Mouse (Mus musculus) liver, embryonic 15.5 days (tissue): ENCODE data around the gene Dus4l. TPM values are rescaled to one million over a fixed set of nuclear protein-coding genes. Genes with fewer than 3 reads are reported as not detected.

Experiments
- ATAC-seq: fragments of 200-750 bp; cut with Nextera tagmentation; 2 replicates; pipeline ENCODE4 v1.8.0; 2017; ENCODE audit warnings: moderate number of reproducible peaks, mild to moderate bottlenecking, moderate library complexity; ENCODE audit not compliant: insufficient read depth
- H3K27ac ChIP-seq: fragments of 300-500 bp; sonication (generic); replicated peaks from 2 replicates; pipeline ENCODE4 v1.5.1; 2015; ENCODE audit warnings: mild to moderate bottlenecking, inconsistent platforms
- H3K27me3 ChIP-seq: fragments of 300-500 bp; sonication (generic); 2 replicates; pipeline ENCODE4 v1.6.1; 2015; ENCODE audit warnings: mild to moderate bottlenecking, inconsistent platforms
- H3K36me3 ChIP-seq: fragments of 300-500 bp; sonication (generic); replicated peaks from 2 replicates; pipeline ENCODE4 v1.6.1; 2015; ENCODE audit warnings: moderate library complexity, mild to moderate bottlenecking, inconsistent platforms
- H3K4me1 ChIP-seq: fragments of 300-500 bp; sonication (generic); replicated peaks from 2 replicates; pipeline ENCODE4 v1.6.1; 2015; ENCODE audit warnings: inconsistent platforms
- H3K4me2 ChIP-seq: fragments of 300-500 bp; sonication (generic); 2 replicates; pipeline ENCODE4 v1.6.1; 2015; ENCODE audit warnings: moderate library complexity, mild to moderate bottlenecking, inconsistent platforms
- H3K4me3 ChIP-seq: fragments of 300-500 bp; sonication (generic); replicated peaks from 2 replicates; pipeline ENCODE4 v1.5.1; 2015; ENCODE audit warnings: mild to moderate bottlenecking, inconsistent platforms
- H3K9ac ChIP-seq: fragments of 300-500 bp; sonication (generic); 2 replicates; pipeline ENCODE4 v1.6.1; 2015; ENCODE audit warnings: moderate library complexity, mild to moderate bottlenecking, inconsistent platforms
- H3K9me3 ChIP-seq: fragments of 300-500 bp; sonication (generic); replicated peaks from 2 replicates; pipeline ENCODE4 v1.6.1; 2016; ENCODE audit warnings: inconsistent platforms
- WGBS: fragments of 180-500 bp; shearing (Covaris S2); methylation state at CpG from one replicate; pipeline ENCODE4 v1.1.7; 2015; ENCODE audit warnings: mixed read lengths; ENCODE audit not compliant: insufficient replicate concordance; 5-methylcytosine and 5-hydroxymethylcytosine counted together
- polyA plus RNA-seq: library from polyadenylated mRNA; unstranded; fragments of >200 nt; fragmentation: Nextera tagmentation; extraction: Ambion mirVana; gene quantifications from 2 replicates; pipeline ENCODE4 v1.2.1, GENCODE M21; 2015

The Dus4l gene
- polyA plus RNA-seq = 2.4 and 2.9 TPM in 2 replicates

DNA sequence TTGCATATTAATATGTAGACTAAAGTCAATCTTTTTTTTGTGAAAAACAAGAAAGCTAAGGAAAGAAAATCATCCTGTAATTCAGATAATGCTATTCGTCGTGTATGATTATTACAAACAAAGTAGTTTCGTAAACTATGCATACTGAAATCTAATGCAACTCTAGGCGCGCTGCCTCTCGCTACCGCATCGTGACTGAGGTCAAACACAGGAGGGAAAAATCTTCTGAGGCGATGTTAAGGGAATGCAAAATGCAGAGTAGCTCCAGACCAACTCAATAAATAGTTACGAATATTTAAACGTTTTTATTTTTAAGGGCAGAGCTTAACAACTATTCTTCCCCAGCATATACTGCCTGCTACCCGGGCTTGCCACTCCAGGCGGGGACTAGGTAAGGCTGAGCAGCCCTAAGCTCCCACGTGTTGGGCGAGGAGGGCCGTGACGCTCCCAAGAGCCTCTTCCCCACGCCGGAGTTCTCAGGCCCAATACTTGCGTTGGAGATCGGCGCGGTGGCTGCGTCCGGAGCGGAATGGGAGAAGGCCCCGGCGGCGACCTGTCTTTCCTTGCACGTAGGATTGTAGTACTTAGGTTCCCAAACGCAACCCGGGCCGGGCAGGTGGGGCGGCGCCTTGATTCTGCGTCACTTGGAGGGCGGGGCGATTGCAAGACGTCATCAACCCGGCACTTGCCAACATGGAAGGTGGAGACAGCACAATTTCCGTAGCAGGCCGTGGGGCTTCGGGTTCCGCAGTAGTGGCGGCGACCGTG lies at the start of gene Dus4l, which contains the start of gene Cog5:
Gene Dus4l, minus strand, starts transcription at position 630 of the 768 bp plus-strand sequence.
Gene Cog5, plus strand, starts transcription at position 673 of the 768 bp plus-strand sequence.
- H3K4me2 ChIP-seq = peak within 1 kb of the TSS; percentile 80
- no peaks in the 10 kb centered on the region for H3K27me3 ChIP-seq
- under 1% methylated on average over 47 of the region's 47 CpGs for WGBS
- peak within 1 kb of the TSS; percentile 66 for H3K27ac ChIP-seq
- H3K36me3 ChIP-seq = no peaks in the 10 kb centered on the region
- H3K9me3 ChIP-seq = no peaks in the 10 kb centered on the region
- peak within 1 kb of the TSS; percentile 93 for H3K4me3 ChIP-seq
- peaks cover 10% of the 10 kb centered on the region for H3K4me1 ChIP-seq
- peak; percentile 92 for ATAC-seq
- H3K9ac ChIP-seq = peak within 1 kb of the TSS; percentile 84

DNA sequence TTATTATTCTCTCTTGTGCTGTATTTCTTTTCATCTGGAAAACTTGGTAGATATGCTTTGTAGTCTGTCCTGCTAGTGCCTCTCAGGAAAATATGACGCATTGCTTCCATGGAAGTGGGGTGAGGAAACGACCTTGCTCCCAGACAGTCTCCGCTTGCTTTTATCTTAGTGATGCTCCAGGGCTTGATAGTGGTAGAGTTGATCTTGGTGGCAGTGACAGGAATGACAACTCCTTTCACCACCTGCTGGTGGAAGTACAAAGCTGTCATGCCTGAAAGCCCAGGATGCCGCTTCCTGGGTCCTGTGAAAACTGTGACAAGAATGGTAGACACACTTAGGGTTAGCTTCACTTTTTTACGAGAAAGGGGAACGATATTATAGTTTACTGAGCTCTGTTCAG lies 49.3 kb upstream of the Dus4l start:
- Histone ChIP-seq H3K36me3 (no peaks in the 10 kb centered on the region), H3K4me1 (no peaks in the 10 kb centered on the region), H3K9me3 (no peaks in the 10 kb centered on the region), H3K27me3 (no peaks in the 10 kb centered on the region), H3K27ac (no peak overlapping the region), H3K4me2 (no peak overlapping the region), H3K9ac (no peak overlapping the region), H3K4me3 (no peak overlapping the region)
- no peak for ATAC-seq
- WGBS = 73% methylated on average over 6 of the region's 6 CpGs

DNA sequence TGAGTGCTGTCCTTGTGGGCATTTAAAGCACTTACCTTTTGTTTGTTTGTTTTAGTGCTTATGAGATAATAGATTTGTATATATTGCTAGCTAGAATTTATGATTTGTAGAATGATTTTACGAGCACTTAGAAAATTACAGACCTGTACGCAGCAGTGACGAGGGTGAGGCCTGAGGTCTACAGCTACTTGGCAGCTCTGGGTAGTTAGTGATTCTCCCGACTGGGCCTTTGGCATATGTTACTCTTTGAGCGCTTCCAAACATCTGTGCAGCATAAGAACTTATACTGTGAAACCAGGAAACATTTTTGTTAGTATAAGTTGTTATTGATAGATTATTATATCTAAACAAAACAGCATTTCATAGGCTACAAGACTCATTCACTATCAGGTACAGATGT lies 46.8 kb upstream of the Dus4l start:
- no peak for ATAC-seq
- Histone ChIP-seq H3K27ac (no peak overlapping the region), H3K4me3 (no peak overlapping the region), H3K27me3 (no peaks in the 10 kb centered on the region), H3K9ac (no peak overlapping the region), H3K4me2 (no peak overlapping the region), H3K4me1 (no peaks in the 10 kb centered on the region), H3K36me3 (no peaks in the 10 kb centered on the region; the same call in 1 of the 2 replicates), H3K9me3 (no peaks in the 10 kb centered on the region)
- WGBS = 76% methylated on average over 5 of the region's 5 CpGs

DNA sequence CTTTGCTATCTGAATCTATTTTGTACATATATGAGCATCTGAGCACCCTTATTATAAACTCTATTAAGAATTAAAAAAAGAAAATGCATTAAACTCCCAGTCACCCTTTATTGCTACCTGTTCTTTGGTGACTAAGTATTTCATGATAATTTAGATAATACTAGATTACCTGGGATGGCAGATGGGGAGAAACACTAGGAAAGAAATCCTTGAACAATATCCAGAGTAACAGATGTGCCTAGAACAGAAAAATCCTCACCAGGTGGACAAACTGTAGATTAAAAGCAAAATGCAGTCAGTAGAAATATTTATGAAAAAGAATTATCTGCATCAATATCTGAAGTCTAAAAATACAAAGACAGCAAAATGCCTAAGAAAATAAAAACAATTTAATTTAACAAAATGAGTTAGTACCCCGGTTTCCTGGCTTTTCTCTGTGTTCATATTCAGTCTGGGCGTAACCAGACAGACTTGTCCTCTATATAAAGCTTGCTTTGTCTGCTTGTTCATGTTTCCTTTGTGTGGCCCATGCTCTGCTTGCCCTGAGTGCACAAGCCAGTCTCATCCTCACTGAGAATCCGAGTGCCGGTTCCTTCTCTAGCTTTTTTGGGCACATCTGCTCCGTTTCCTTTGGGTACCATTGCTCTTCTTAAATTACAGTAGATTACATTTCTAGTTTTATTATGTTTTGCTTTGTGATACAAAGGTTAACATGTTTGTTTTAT lies 46.2 kb upstream of the Dus4l start:
- H3K27me3 ChIP-seq = no peaks in the 10 kb centered on the region
- no peak for ATAC-seq
- no peak overlapping the region for H3K4me2 ChIP-seq
- H3K36me3 ChIP-seq = no peaks in the 10 kb centered on the region; the same call in 1 of the 2 replicates
- no peaks in the 10 kb centered on the region for H3K9me3 ChIP-seq
- no peak overlapping the region for H3K4me3 ChIP-seq
- no peak overlapping the region for H3K27ac ChIP-seq
- H3K4me1 ChIP-seq = no peaks in the 10 kb centered on the region
- no peak overlapping the region for H3K9ac ChIP-seq
- 75% methylated on average over 5 of the region's 5 CpGs for WGBS

DNA sequence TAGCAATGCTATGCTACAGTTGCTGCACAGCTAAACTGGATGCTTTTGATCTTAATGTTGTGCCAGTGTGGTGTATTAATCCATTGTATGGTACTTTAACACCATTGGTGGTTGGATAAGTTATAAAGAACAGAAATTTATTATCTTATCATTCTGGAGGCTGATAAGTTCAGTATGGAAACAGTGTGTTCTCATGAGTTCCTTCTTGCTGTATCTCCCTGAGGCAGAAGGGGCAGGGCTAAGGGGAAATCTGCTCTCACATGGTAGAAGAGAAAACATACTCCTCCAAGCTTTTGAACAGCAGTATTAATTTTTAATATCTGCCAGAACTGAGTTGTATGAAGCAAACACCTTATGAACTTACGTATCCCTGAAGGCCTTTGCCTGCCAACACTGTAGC lies 38.7 kb upstream of the Dus4l start:
- no peak overlapping the region for H3K9ac ChIP-seq
- H3K27me3 ChIP-seq = no peaks in the 10 kb centered on the region
- H3K4me3 ChIP-seq = no peak overlapping the region
- no peak overlapping the region for H3K27ac ChIP-seq
- no peak overlapping the region for H3K4me2 ChIP-seq
- no peaks in the 10 kb centered on the region; the same call in 1 of the 2 replicates for H3K36me3 ChIP-seq
- WGBS = 89% methylated on average over 1 of the region's 1 CpGs
- H3K4me1 ChIP-seq = no peaks in the 10 kb centered on the region
- no peak for ATAC-seq
- no peaks in the 10 kb centered on the region for H3K9me3 ChIP-seq

DNA sequence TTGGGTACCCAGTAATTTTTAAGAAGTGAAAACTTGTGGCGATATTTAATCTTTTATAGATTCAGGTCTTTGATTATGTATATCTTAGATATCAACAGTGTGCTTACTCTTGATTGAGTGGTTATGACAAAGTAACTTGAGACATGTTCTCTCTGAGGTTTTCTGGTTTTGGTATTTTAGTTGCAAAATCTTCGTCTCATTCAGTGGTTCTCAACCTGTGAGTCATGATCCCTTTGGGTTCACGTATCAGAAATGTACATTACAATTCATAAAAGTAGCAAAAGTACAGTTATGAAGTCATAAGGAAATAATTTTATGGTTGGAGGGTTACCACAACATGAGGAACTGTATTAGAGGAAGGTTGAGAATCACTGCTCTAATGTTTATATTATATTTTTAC lies 32.1 kb upstream of the Dus4l start:
- H3K27me3 ChIP-seq = no peaks in the 10 kb centered on the region

DNA sequence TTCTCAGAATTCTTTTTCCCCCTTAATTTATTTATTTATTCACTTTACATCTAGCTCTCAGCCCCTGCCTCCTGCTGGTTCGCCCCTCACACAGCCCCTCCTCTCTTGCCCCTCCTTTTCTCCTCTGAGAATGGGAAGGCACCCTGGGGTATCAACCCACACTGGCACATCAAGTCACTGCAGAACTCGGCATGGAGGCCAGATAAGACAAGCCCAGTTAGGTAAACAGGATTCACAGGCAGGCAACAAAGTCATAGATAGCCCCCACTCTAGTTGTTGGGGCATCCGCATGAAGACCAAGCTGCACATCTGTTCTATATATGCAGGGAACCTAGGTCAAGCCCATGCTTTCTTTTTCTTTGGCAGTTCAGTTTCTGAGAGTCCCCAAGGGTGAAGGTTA lies 12.6 kb upstream of the Dus4l start:
- Histone ChIP-seq H3K4me2 (no peak overlapping the region), H3K9me3 (no peaks in the 10 kb centered on the region), H3K4me3 (no peak overlapping the region), H3K27ac (no peak overlapping the region), H3K36me3 (peaks cover 11% of the 10 kb centered on the region; the same call in 1 of the 2 replicates), H3K4me1 (no peaks in the 10 kb centered on the region), H3K9ac (no peak overlapping the region), H3K27me3 (no peaks in the 10 kb centered on the region)
- ATAC-seq = no peak
- WGBS = 45% methylated on average over 3 of the region's 3 CpGs

More for the DNA sequence above, 32.1 kb upstream of the Dus4l start:
- H3K4me1 ChIP-seq = no peaks in the 10 kb centered on the region
- H3K36me3 ChIP-seq = no peaks in the 10 kb centered on the region
- no peak overlapping the region for H3K4me2 ChIP-seq
- no peak overlapping the region for H3K9ac ChIP-seq
- ATAC-seq = no peak
- no peak overlapping the region for H3K4me3 ChIP-seq
- WGBS = 79% methylated on average over 3 of the region's 3 CpGs
- no peak overlapping the region for H3K27ac ChIP-seq
- no peaks in the 10 kb centered on the region for H3K9me3 ChIP-seq

DNA sequence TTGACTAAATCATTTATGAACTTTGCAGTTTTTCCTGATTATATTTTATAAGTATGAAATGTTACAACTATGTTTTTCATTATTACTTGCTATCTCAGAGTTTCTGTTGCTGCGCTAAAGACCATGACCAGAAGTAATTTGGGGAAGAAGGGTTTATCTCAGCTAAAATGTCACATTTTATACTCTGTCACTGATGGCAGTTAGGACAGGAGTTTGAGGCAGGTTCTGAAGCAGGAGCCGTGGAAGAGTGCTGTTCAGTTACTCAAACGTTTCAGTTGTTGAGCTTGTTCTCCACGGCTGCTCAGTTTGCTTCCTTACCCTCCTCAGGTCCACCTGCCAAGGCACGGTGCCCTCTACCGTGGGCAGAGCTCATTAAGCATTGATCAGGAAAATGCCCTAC lies 11.4 kb upstream of the Dus4l start:
- no peak for ATAC-seq
- H3K27me3 ChIP-seq = no peaks in the 10 kb centered on the region
- no peaks in the 10 kb centered on the region for H3K4me1 ChIP-seq
- H3K27ac ChIP-seq = no peak overlapping the region
- H3K9ac ChIP-seq = no peak overlapping the region
- WGBS = 71% methylated on average over 6 of the region's 6 CpGs
- H3K4me3 ChIP-seq = no peak overlapping the region
- H3K9me3 ChIP-seq = no peaks in the 10 kb centered on the region
- H3K36me3 ChIP-seq = peaks cover 11% of the 10 kb centered on the region; the same call in 1 of the 2 replicates
- H3K4me2 ChIP-seq = no peak overlapping the region

DNA sequence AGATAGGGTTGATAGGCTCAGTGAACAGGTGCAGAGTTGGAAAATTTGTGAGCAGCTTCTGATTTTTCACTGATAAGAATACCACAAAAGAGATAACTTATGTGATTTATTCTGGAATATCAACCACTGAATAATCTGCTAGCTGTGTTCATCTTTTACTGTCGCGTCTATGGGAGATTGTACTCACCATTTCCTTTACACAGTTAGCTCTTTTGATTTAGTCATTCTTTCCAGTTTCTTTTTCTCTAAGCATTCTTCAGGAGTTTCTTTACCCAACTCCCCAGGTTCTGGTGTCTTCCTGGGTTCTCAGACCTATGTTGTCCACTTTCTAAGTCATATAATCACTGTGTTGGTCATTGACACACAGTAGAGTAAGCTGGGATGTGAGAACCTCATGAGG lies 2.2 kb upstream of the Dus4l start:
- Histone ChIP-seq H3K4me1 (peaks cover 10% of the 10 kb centered on the region), H3K27ac (no peak overlapping the region), H3K4me3 (no peak overlapping the region), H3K36me3 (no peaks in the 10 kb centered on the region), H3K4me2 (no peak overlapping the region), H3K9ac (no peak overlapping the region), H3K9me3 (no peaks in the 10 kb centered on the region), H3K27me3 (no peaks in the 10 kb centered on the region)
- WGBS = 83% methylated on average over 2 of the region's 2 CpGs
- ATAC-seq = no peak

DNA sequence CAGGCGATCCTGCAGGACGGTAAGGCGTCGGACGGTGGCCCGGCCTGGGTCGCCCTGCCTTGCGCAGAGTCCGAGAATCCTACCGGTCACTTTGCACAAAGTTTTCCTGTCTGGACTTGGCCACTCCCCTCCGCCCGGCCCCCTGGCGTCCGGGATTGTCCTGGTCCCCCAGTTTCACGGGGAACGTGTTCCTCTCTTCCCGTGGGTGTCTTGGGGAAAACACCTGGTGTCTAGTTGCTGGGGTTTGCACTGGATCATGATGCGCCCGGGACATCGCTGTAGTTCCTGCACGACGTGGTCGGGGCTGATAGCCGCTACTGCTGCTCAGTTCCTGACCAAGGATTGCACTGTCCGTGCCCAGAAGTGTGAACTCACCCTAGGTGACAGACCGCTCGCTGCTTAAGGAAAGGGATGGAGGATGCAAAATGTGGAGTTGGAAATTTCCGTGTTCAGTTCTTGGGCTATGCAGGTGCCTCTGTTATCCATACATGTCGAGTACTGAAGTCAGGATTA lies 395 bp upstream of the Dus4l start:
- under 1% methylated on average over 29 of the region's 29 CpGs for WGBS

DNA sequence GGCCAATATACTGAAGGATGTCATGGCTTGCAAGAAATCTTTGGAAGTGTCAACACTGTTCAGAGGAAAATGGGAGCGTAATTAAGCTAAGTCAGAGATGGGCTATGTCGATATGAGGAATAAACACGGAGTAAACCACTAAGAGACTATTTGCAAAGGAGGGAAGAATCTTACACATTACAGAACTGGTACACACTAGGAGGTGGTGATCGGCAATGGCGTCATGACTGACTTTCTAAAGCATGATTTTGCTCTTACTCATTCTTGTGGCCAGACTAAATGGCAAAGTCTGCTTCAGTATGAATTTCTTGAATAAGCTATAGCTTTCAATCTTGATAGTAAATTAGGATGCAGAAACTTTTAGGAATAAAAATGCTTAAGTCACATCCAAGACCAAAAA lies 1.0 kb downstream of the Dus4l start:
- no peaks in the 10 kb centered on the region for H3K27me3 ChIP-seq
- H3K4me2 ChIP-seq = peak overlapping the region; percentile 80
- no peak overlapping the region for H3K9ac ChIP-seq
- 46% methylated on average over 5 of the region's 5 CpGs for WGBS
- H3K4me3 ChIP-seq = peak overlapping the region; percentile 93
- peaks cover 10% of the 10 kb centered on the region for H3K4me1 ChIP-seq
- no peaks in the 10 kb centered on the region for H3K36me3 ChIP-seq
- no peaks in the 10 kb centered on the region for H3K9me3 ChIP-seq
- no peak overlapping the region for H3K27ac ChIP-seq
- ATAC-seq = no peak

More for the DNA sequence above, 395 bp upstream of the Dus4l start:
- Histone ChIP-seq H3K4me3 (peak overlapping the region; percentile 93), H3K4me2 (peak overlapping the region; percentile 80), H3K4me1 (peaks cover 10% of the 10 kb centered on the region), H3K36me3 (no peaks in the 10 kb centered on the region), H3K9ac (peak overlapping the region; percentile 84), H3K27ac (peak overlapping the region; percentile 66; the same call in 1 of the 2 replicates), H3K9me3 (no peaks in the 10 kb centered on the region), H3K27me3 (no peaks in the 10 kb centered on the region)
- peak; percentile 72 for ATAC-seq
